Mouse (Mus musculus) right cerebral cortex, postnatal 14 days (tissue): ENCODE data around the gene AI593442.
A peak's percentile ranks its signal among the peaks of the same experiment; 100 is the strongest.

Experiments used
- DNase-seq: peaks from one replicate; pipeline ENCODE4 v3.0.0; 2022

AI593442 gene

DNA sequence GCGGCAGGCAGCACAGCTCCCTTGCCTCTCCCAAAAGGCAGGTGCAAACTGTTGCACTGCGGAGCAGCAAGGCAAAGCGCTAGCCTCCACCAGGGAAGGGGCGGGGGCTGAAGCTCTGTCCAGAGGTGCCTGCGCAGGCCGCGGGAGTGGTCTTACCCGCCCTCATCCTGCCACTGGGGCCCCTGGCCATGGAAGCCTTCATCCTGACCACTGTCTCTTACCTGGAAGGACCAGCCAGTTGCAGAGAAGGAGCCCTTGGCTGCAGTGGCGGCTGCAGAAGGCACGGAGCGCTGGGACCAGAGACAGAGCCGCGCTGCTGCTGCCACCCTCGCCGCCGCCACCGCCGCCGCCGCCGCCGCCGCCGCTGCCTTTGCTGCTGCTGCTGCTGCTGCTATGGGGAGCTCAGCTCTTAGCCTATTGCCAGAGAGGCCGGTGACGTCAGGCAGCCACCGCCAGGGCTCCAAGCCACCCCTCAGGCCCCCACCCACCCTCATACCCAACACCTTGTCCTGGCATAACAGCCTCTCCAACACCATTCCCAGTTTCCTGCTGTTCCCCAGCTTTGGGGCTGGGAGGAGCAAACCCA, at the start of gene AI593442:
Gene AI593442 (minus strand): TSS at position 419 of the 586 bp plus-strand sequence.
- peak; percentile 75 for DNase-seq

DNA sequence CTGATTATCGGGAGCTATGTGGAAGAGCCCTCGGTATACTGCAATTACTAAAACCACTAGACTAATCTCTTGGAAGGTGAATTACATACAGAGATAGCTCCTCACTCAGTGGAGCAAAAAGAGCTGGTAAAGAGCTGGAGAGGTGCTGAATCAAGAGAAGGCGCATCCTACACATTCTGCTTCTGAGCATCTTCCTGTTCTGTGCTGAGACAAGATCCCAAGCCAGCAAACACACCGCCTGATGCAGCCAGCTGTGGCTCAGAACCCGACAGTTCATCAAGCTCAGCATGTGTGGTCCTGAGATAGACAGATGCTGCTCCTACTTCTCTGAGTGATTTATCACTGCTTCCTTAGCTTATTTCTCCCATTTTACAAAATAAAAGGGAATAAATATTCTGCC, 49.2 kb upstream of the AI593442 start:
- no peak for DNase-seq

DNA sequence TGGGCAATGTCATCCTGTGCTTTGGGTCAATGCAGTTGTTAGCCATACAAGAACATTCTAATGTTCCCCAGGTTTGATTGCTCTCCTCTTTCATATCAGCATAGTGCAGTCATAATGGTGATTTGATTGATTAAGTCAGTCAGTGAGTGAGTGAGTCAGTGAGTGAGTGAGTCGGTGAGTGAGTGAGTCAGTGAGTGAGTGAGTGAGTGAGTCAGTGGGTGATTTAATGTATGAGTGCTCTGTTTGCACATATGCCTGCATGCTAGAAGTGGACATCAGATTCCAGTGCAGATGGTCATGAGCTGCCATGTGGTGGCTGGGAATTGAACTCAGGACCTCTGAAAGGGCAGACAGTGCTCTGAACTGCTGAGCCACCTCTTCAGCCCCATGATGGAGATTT, 43.0 kb upstream of the AI593442 start:
- DNase-seq: no peak

DNA sequence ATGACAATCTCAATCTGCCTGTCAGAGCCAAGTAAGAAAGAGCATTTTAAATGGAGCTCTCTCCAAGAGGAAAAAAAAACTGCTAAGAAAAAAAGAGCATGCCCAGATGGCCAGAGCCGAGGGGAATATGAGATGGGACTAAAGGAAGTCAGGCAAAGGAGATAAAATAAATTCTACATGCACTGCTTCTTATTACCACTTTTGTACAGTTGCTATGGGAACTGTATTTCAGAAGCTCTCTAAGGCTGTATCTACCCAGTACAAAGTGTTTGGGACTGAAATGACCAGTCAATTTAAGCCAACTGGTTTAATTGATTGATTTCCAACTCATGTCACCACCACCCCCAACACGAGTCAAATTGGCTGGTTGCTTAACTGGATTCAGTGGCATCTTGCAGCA, 40.0 kb upstream of the AI593442 start:
- DNase-seq: no peak

DNA sequence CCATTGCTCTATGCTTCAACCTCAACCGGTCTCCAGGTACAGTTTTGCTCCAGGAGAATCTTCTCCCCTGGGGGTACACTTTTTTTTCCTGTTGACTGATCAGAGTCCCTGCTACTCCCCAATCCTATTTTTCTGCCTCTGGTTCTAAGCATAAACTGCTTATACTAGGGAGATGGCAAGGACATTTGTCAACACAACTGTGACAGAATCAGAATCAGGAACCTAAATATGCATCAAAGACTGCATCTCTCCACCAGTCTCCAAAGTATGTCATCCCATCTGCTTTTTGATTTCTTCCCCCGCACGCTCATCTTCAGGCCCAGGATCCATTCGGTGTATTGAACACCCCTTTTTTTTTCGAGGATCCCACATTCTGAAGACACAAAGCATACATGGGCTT, 456 bp upstream of the AI593442 start:
- no peak for DNase-seq

DNA sequence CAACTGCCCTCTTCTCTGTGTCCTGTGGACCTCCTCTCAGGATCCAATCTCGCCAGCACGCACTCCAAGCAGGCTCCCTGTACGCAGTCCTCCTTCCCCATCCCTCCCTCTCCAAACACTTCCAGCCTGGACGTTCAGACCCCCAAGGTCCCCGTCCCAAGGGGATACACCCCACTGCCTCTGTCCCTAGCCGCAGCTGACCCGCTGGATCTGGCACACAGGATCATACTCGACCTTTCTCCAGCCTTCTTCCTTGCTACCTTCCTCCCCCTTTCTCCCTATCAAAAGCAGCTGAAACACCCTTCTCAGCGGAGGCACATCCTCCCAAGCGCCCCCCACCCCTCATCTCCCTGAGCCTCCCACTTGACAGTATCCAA, 753 bp downstream of the AI593442 start:
- no peak for DNase-seq

DNA sequence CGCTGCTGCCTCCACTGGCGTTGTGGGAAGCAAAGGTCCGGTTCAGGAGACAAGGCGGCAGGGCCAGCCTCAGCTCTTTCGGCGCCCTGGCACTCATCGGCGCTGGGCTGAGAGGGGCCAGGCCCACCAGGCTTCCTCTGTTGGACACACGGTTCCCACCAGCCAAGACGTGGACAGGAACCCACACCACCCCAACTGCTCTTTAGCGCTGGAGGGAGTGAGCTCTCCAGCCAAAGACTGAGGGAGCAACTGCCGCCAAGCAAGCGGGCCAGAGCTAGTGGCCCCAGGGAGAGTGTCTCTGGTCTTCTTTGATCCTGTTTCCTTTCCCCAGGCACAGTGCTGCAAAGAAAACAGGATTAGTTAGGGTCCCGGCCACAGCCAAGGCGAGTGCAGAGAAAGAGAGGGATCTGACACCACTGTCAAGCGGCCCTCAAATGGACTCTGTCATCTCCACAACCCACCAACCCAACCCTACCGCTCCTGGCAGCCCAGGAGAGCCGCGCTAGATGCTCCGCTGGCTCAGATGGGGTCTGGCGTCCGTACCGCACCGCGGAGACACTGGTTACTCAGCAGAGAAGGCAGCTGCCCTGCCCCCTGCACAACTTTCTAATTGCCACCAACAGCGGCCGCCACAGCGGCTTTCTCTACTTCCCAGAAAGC, 1.3 kb downstream of the AI593442 start:
- peak; percentile 40 for DNase-seq

DNA sequence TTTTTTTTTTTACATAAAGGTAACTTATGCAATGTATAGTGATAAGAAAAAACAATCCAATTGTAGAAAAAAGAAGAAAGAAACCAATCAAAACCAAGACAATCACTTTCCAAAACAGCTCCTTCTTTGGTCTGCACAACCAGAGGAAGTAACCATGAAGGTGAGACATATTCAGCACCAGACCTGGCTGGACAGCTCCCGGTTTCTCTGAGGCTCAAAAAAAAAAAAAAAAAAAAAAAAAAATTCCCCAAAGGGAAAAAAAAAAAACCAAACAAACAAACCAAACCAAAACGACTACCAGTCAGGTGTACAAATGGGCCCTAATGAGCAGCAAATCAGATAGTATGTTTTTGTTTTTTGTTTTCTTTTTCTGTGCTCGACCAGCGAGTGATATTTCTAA, 3.0 kb downstream of the AI593442 start:
- DNase-seq: no peak

DNA sequence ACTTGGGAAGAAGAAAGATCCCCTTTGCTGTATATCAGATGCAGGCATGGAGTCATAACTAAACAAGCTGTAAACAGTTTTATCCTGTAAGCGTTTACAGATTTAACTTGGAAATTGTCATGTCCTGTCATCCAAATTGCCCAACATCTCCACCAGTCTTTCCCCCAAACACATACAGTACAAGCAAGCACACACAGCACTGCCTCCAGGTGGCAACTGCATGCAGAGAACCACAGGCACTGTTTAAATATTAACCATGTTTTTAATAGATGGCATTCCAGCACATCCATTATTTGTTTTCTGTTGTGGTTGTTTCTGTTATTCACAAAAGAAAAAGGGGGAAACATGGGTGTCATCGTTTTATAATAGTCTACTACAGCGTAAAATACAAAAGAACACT, 3.6 kb downstream of the AI593442 start:
- DNase-seq: no peak

DNA sequence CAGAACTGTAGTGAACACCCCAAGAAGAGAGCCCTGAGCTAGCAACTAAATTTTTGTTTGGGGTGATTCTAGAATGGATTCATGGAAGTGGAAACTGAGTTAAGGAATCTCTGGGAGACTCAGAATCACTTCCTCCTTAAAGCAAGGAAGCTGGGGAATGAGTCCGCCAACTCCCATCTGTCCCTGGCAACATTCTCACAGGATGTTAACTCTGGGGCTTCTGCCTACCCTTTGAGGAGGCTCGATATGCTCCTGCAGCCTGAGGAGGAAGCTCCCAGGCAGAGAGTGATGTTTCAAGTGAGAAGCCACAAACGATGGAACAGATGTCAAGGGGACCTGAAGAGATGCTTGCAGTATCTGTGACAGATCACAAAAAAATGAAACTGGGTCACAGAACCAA, 18.2 kb downstream of the AI593442 start:
- DNase-seq: no peak

DNA sequence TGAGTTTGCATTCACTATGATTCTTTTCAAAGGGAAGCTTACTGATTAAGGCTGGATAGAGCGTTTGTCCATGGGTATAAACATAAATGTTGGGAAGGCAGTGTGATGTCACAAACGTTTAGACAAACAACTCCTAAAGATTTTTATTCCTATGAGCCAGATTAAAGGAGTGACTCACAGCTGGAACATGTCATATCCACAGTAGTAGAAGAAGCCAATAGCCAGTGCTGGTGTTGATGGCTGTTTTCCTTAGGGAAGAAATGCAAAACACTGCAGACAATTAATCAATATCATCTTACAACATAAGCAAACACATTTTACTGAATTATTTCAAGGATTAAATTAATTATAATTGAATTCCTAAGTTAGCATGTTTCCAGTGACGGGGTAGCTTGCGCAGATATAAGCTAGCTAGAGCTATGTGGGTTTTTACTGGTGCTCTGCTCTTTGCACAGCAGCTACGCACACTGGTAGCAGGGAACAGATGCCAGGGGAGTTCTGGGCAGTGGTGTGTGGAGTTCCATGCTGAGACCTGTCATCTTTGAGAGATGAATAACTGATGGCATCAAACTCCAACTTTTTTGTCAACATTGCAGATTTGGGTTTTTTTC, 29.1 kb downstream of the AI593442 start:
- no peak for DNase-seq

DNA sequence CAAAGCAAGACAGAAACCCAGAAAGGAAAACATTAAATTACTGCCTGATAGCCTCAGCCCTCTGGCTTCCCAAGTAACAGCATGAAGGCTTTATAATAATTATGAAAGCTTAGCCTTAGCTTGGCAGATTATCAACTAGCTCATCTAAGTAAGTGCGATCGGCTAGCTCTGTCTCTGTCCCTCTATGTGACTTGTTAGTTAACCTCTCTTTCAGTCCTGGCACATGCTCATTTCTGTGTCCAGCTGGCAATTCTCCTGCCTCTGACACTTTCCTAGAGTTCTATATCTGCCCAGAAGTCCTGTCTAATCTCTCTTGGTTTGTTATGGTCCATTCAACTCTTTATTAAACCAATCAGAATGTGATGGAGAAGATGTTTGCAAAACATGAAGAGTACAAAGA, 34.3 kb downstream of the AI593442 start:
- DNase-seq: no peak

DNA sequence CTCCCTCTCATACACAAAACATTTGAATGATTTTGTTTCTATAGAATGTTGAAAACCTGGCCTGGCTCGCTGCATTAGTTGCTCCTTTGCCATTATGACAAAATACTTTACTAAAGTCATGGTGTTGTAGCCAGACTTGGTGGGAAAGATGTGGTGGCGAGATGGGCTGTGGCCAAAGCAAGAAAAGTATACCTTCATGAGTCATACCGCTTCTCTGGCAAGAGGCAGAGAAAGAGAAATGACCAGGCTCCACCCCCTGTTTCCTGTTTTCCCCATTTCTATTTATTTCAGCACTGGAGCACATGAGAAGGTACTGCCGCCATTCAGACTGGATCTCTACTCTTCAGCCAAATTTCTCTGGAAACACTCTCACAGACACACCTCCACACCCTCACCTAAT, 35.0 kb downstream of the AI593442 start:
- no peak for DNase-seq

DNA sequence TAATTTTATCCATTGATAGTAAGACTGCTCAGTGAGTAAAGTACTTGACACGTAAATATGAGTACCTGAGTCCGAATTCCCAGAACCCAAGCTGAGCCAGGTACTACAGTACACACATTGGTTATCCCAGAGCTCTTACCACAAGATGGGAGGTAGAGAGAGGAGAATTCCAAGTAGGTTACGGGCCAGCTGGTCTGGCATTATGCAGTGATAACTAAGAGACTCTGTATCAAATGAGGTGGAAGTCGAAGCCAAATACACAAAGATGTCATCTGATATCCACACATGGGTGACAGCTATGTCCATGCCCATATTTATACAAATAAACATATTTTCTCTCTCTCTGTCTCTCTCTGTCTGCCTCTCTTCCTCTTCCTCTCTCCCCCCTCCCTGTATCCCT, 35.4 kb downstream of the AI593442 start:
- DNase-seq: no peak

DNA sequence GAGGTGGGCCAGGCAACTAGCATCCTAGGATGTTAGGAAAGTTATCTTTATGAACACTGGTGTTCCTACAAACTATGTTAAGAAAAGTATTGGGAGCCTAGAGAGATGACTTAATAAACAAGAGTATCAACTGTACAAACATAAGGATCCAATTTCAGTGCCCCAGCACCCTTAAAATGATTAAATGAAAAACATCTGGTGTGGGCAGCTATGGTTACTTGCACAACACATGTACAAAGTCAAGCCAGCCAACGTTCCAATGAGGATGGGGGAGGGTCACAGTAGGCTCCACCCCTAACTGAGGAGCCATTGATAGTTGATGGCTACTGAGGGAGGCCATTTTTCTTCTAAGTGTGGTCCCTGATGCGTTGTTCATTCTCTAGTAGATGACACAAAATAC, 43.6 kb downstream of the AI593442 start:
- DNase-seq: no peak

DNA sequence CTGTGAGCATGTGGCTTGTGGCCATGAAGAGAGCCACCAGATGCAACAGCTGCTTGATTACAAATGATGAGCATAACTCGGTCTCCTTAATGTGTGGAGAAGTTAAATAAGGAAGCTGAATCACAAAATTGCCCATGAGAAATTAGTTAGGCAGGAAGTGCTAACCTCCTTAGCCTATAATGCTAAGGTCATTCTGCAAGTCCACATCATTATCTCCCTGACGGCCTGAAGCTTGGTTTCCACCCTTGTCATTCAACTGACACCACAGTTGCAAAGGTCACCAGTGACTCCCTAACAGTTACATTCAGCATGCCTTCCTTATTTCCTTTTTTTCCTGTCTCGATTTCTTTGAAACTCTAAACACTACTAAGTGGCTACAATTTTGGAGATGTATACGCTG, 55.7 kb downstream of the AI593442 start:
- DNase-seq: no peak
